Mouse (Mus musculus) spleen, adult 2 months (tissue): Measurements from ENCODE around the gene Mthfs. TPM values are rescaled to one million over a fixed set of nuclear protein-coding genes. Genes with fewer than 3 reads are reported as not detected.
"Not testable (repeated sequence)": the region's sequence is repeated elsewhere in the genome, so short reads cannot be mapped to it uniquely, and the experiment has no call there.

Experiments
- DNase-seq, 2 experiments: peaks; one replicate each; pipeline versions ENCODE4 v3.0.0 to v3.0.0-alpha.2; 2012 to 2021; ENCODE audit warnings: low spot score in 2 of 2, low read depth in 1 of 2
- H3K27ac ChIP-seq: fragments of 200-500 bp; 2 replicates; pipeline ENCODE4 v1.5.1; 2012; ENCODE audit warnings: low read length, inconsistent platforms; ENCODE audit not compliant: insufficient read depth
- H3K27me3 ChIP-seq: fragments of 200-500 bp; 2 replicates; pipeline ENCODE4 v1.6.1; 2012; ENCODE audit warnings: mild to moderate bottlenecking, moderate library complexity, low read length, inconsistent platforms; ENCODE audit not compliant: control insufficient read depth, insufficient read depth
- H3K36me3 ChIP-seq: fragments of 200-500 bp; 2 replicates; pipeline ENCODE4 v1.6.1; 2012; ENCODE audit warnings: mild to moderate bottlenecking, low read length, inconsistent platforms; ENCODE audit not compliant: control insufficient read depth, insufficient read depth
- H3K4me1 ChIP-seq: fragments of 200-500 bp; 2 replicates; pipeline ENCODE4 v1.6.1; 2011; ENCODE audit warnings: inconsistent platforms; ENCODE audit not compliant: control insufficient read depth, insufficient read depth, insufficient read length
- H3K4me3 ChIP-seq: fragments of 200-500 bp; 2 replicates; pipeline ENCODE4 v1.5.1; 2011; ENCODE audit warnings: mild to moderate bottlenecking, inconsistent platforms; ENCODE audit not compliant: insufficient read depth, insufficient read length; ENCODE audit errors: extremely low read depth
- CTCF ChIP-seq: fragments of 200-500 bp; IDR thresholded peaks from 2 replicates; pipeline ENCODE4 v1.5.1; 2011; ENCODE audit warnings: mild to moderate bottlenecking, inconsistent platforms; ENCODE audit not compliant: insufficient read depth, insufficient read length, insufficient replicate concordance; ENCODE audit errors: extremely low read depth
- POLR2A ChIP-seq: fragments of 200-500 bp; IDR thresholded peaks from 2 replicates; pipeline ENCODE4 v1.6.1; 2011; ENCODE audit warnings: low read depth, low read length, inconsistent platforms
- WGBS: fragments of 180-500 bp; shearing (Covaris S2); methylation state at CpG from one replicate; pipeline ENCODE4 v1.1.7; 2018; 5-methylcytosine and 5-hydroxymethylcytosine counted together
- polyA plus RNA-seq: library from polyadenylated mRNA; depleted of rRNA; stranded (reverse); fragments of >200 nt; gene quantifications from 2 replicates; pipeline ENCODE4 v1.2.3, GENCODE M21; 2012

Gene Mthfs
- polyA plus RNA-seq, 1 experiment, result 7.9 TPM

DNA sequence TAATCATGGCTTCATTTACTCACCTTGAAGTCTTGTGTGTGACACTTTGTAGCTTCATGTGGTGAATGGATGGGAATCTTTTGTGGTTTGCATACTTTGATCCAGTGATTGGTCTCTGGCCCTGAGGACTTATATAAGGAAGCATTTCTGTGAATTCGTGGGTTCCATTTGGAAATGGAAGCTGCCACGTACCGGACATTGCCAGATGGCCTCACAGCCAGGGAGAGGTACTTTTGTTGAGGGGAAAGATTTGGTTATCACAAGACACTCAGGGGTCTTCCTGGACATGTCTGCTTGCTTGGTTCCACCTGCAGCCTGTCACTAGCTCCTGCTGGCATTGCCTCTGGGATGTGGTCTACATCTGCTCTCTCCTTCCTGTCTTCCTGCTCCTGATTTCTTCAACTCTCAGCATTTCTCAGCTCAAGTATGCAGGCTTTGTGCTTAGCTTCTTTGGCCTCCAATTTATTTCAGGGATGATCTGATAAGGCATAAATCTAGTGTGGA is 30.1 kb downstream of the Mthfs start:
- 95% methylated on average over 3 of the region's 3 CpGs for WGBS
- not testable (repeated sequence) for H3K4me1 ChIP-seq

GRCm38 (mm10) chr9:89253400-89253799 is 42.9 kb downstream of the Mthfs start:
- no peak for TF ChIP-seq CTCF
- no peak for TF ChIP-seq POLR2A
- Histone ChIP-seq H3K27me3 (no peaks in the 10 kb centered on the region), H3K27ac (no peak overlapping the region), H3K4me1 (peaks cover 4% of the 10 kb centered on the region; the same call in 1 of the 2 replicates), H3K36me3 (no peaks in the 10 kb centered on the region), H3K4me3 (no peak overlapping the region)
- DNase-seq, result no peak
- WGBS, result 69% methylated on average over 2 of the region's 2 CpGs

More for the DNA sequence above, 30.1 kb downstream of the Mthfs start:
- not testable (repeated sequence) for H3K27ac ChIP-seq, H3K36me3 ChIP-seq, H3K27me3 ChIP-seq, H3K4me3 ChIP-seq, DNase-seq

- no peak overlapping the region for H3K27ac ChIP-seq
- no peaks in the 10 kb centered on the region for H3K36me3 ChIP-seq
- no peaks in the 10 kb centered on the region for H3K27me3 ChIP-seq
- 14% methylated on average over 12 of the region's 12 CpGs for WGBS
- no peak overlapping the region for H3K4me3 ChIP-seq
- H3K4me1 ChIP-seq, result peaks cover 4% of the 10 kb centered on the region; the same call in 1 of the 2 replicates
- no peak for DNase-seq
- TF ChIP-seq POLR2A (no peak), CTCF (no peak)
These were observed 46.3 kb downstream of the Mthfs start for GRCm38 (mm10) chr9:89256556-89257335.

DNA sequence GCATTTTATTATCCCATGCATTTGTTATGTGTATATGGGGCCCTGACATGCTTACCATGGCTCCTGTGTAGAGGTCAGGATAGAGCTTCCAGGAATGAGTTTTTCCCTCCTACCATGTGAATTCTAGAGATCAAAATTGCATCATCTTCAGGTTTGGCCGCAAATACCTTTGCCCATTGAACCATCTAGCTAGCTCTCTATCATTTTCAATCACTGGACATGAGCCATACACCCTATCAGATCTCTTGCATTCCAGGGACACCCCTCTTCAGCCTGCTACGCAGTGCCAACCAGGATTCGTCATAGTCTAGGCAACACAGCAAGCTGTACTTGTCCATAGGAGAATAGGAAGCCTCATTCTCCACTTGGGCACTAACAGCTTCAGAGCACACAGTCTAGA is 53.5 kb downstream of the Mthfs start:
- Histone ChIP-seq H3K4me1 (no peaks in the 10 kb centered on the region), H3K27ac (no peak overlapping the region), H3K27me3 (no peaks in the 10 kb centered on the region), H3K36me3 (no peaks in the 10 kb centered on the region), H3K4me3 (no peak overlapping the region)
- DNase-seq, result no peak
- TF ChIP-seq CTCF (no peak), POLR2A (no peak)
- WGBS, result 97% methylated on average over 3 of the region's 3 CpGs

GRCm38 (mm10) chr9:89264571-89264970 is 54.1 kb downstream of the Mthfs start:
- Histone ChIP-seq H3K27me3 (no peaks in the 10 kb centered on the region), H3K27ac (no peak overlapping the region), H3K4me1 (no peaks in the 10 kb centered on the region), H3K36me3 (no peaks in the 10 kb centered on the region), H3K4me3 (no peak overlapping the region)
- TF ChIP-seq CTCF (no peak), POLR2A (no peak)
- 91% methylated on average over 1 of the region's 1 CpGs for WGBS
- DNase-seq, result no peak

- DNase-seq, result no peak
- H3K4me1 ChIP-seq, result no peaks in the 10 kb centered on the region
- no peaks in the 10 kb centered on the region for H3K27me3 ChIP-seq
- H3K27ac ChIP-seq, result no peak overlapping the region
- WGBS, result 39% methylated on average over 4 of the region's 4 CpGs
- TF ChIP-seq POLR2A (no peak), CTCF (no peak)
- H3K36me3 ChIP-seq, result no peaks in the 10 kb centered on the region
- H3K4me3 ChIP-seq, result no peak overlapping the region
These were observed 56.6 kb downstream of the Mthfs start for GRCm38 (mm10) chr9:89267093-89267492.

DNA sequence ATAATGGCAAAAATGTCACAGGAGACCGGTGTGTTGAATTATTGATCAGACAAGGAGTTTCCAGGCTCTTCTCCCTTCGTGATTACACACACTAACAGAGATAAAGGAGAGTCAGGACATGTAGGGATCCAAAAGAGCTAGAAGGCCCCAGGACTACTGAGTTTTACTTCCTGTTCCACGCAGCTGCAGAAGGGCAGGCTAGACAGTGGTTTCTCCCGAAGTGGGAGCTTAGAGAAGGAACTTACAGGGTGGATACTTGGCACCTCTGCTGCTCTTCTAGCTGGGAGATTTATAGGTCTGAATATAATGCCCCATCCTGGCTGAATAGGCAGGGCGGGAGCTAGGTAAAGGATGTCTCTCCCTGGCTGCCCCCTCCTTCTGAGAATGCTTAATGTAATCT is 57.1 kb downstream of the Mthfs start:
- 48% methylated on average over 5 of the region's 5 CpGs for WGBS
- no peak overlapping the region for H3K27ac ChIP-seq
- TF ChIP-seq CTCF (no peak), POLR2A (no peak)
- H3K4me3 ChIP-seq, result no peak overlapping the region
- no peaks in the 10 kb centered on the region for H3K27me3 ChIP-seq
- no peaks in the 10 kb centered on the region for H3K4me1 ChIP-seq
- H3K36me3 ChIP-seq, result no peaks in the 10 kb centered on the region
- no peak for DNase-seq
